Mouse (Mus musculus) kidney, adult 18-20 months (tissue): ENCODE data around the gene Chst8.

Source experiments
- DNase-seq: peaks from one replicate; pipeline ENCODE4 v3.0.0; 2021

The Chst8 gene

DNA sequence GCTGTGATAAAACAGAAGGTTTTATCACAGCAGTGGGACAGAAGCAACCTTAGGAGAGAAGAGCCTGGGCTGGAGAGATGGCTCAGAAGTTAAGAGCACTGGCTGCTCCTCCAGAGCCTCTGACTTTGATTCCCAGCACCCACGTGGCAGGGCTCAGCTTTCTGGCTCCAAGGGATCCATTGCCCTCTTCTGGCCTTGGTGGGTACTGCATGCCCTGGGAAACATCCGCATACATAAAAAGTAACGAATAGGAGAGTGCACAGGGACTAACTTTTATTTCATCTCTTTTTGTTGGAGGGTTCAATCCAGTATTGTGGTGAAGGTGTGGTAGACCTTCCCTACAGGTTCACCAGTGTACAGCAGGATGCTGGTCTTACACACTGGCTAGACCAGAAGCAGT lies 62.8 kb downstream of the Chst8 start:
- DNase-seq: peak; percentile 29

DNA sequence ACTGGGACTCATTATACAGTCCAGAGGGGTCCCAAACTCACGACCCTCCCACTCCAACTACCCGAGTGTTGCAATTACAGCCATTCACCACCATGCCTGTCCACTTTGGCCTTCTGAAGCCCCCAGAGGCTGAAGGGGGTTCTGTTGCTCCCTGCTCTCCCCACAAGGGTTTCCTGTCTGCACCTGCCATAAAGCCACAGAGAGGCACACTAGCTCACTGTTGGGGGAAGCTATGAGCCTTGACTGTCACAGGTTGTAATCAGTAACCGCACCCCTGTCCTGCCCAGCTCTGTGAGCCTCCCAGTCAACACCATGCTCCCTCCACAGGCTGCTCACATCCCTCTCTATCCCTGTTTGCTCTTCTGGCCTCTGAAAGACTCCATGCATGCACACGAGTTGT lies 64.0 kb downstream of the Chst8 start:
- no peak for DNase-seq

DNA sequence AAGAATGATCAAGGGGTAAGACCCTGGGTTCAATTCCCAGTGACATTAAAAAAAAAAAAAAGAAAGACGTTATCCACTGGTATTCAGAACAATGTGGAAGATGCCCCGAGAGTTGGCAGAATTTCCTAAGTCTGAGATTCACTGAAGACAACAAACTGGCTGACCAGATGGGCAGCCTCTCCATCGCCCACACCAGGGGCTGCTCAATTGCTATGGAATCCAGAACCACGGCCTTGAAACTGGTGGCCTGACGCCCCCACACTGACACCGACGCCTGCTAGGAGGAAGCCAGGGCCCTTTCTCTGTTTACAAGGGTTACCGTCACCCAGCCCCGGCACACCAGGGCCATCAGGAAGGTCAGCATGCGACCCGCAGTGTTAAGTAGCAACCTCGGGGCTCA lies 64.8 kb downstream of the Chst8 start:
- DNase-seq: no peak

GRCm38 (mm10) chr7:34746586-34746985 lies 65.9 kb downstream of the Chst8 start:
- DNase-seq: no peak

- peak; percentile 39 for DNase-seq
These were observed 66.3 kb downstream of the Chst8 start for GRCm38 (mm10) chr7:34746165-34746564.

- no peak for DNase-seq
These were observed 67.1 kb downstream of the Chst8 start for GRCm38 (mm10) chr7:34745426-34745825.

DNA sequence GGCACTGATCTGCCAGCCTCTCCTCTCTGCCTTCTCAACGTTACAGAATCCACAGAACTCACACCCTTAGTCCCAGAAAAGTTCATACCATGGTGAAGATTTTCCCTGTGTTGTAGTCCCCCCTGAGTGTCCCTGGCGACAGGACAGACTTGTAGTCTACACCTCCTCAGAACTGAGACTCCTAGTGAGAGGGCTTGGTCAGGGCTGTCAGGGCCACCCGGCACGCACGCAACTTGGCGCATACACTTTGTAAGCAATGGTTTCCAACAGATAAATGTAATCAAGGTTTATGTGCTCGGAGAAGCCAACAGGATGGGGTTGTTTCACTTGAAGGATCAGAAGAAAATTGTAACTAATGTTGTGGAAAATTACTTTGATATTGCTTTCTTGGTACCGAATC lies 67.5 kb downstream of the Chst8 start:
- DNase-seq: no peak

DNA sequence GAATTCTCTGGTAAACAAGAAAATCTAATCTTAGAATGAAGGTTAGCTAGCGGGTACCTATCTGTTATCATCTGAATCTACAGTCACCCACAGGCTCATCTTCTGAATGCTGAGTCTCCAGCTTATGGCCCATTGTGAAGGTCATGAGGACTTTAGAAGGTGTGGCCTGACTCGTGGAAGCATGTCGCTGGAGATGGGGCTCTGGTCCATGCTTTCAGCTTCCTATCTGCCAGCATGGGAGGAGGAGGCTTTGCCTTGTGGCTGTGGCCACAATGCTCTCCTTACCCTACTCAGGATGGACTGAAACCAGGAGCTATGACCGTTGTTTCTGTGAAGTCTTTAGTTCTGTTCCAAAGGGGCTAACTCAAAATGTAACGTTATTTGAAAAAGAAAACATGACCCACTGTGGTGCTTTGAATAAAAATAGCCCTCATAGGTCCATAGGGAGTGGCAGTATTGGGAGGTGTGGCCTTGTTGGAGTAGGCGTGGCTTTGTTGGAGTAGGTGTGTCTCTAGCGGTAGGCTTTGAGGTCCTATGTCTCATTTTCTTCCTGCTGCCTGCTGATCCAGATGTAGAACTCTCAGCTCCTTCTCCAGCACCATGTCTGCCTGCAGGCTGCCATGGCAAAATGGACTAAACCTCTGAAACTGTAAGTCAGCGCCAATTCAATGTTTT lies 69.0 kb downstream of the Chst8 start:
- DNase-seq: no peak

- no peak for DNase-seq
These were observed 73.1 kb downstream of the Chst8 start for GRCm38 (mm10) chr7:34739371-34739770.

DNA sequence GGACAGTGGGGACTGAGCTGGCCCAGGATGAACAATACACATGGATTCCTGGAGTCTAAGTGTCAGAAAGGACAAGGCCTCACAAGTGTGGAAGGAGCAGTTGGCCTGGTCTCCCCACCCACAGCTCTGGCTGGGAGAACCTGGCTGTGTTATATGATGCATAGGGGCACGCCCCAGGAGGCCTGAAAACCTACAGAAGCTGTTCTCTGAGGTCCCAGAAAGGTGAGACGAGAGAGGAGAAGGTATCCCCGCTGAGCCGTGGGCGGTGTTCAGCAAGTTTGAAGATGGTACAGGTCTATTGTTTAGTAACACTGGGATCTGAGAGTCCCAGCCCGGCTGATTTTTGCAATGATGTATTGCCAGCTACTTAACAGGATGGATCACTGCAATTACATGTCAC lies 75.3 kb downstream of the Chst8 start:
- DNase-seq: no peak

DNA sequence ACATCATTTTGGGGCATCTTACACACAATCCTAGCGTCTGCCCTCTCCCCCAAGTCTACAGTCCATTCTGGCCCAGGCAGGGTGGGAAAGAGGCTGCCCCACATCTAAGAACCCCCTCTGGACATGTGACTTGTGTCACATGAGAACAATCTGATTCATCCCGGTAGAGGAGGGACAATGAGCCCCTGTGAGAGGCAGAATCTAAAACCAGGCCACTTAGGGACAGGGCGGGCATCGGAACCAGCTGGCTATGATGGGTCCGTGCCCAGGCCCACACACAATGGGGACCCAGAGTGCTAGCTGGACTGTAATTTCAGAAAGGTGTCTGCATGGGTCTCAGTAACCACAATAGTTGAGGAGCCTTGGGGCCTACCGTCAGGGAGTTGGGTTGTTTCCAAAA lies 78.2 kb downstream of the Chst8 start:
- no peak for DNase-seq

DNA sequence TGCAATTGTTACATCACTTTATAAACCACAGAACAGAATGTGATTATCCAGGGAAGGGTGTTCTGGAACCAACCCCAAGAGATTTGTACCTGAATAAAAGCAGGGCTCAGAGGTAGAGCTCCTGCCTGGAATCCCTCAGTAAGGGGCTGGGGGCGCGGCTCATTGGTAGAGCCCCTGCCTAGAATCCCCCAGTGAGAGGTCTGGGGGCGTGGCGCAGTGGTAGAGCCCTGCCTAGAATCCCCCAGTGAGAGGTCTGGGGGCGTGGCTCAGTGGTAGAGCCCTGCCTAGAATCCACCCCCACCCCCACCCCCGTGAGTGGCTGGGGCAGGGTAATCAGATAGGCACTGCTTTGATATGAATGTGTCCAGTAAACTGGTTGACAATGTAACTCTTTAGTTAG lies 83.6 kb downstream of the Chst8 start:
- DNase-seq: no peak

DNA sequence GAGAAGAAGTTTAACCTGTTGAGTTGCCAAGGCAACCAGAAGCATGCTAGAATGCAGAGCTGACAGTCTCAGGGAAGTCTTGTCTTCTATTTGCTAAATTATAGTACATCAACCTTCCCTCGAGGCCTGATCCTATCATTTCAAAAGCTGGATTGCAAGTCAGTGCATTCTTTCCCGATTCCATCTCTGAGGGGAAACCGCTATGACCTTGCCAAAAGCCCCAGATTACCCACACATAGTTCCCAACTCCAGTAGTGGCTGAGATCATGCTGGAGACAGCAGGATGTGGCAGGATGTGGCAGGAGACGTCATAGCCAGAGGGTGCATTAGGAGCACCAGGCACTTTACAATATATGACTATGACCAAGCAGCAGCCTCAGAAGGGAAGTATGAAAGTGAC lies 87.3 kb downstream of the Chst8 start:
- DNase-seq: no peak

DNA sequence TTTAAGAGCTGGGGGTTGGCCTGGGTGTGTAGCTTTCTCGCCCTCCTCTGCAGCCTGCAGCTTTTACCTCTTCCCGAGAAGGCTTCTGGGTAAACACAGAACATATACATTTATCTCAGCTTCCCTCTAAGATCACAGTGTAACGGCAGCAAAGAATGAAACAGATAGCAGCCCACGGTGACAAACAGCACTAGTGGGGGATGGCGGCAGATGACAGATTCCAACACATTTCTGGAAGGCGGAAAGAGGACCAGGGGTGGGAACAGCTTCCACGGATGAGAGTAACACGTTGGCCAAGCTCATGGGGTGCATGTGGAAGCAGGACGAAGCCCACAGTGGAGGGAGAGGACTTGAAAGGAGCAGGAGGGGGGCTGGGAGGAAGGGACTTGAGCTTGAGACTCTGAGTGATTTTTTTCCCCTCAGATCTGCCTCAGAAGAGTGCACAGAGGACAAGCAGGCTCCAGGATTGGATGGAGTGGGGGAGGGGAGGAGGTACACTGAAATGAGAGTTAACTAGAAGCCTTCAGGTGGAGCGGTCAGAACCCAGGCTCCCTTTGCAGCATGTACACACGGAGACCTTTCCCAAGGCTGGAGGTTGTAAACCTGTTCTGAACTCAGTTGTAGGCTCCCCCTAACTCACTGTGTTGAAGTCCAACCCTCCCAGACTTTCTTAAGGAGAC lies 89.8 kb downstream of the Chst8 start:
- no peak for DNase-seq

DNA sequence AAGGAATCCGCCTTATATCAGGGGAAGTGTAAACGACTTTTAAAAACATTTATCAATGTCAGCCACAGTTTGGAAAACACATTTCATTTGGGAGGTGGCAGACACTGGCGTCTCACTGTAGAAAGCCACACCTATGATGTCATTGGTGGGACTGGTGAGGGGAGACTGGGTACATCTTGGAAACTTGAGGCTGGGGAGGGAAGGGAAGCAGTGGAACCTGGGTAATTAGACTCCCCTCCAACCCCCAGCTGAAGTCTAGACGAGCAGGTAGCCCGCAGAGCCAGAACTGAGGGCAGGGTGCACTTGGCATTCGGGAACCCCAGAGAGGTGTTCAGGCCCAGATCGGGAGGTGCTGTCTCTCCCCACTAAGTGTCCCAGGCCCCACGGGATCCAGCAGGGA lies 90.4 kb downstream of the Chst8 start:
- no peak for DNase-seq

DNA sequence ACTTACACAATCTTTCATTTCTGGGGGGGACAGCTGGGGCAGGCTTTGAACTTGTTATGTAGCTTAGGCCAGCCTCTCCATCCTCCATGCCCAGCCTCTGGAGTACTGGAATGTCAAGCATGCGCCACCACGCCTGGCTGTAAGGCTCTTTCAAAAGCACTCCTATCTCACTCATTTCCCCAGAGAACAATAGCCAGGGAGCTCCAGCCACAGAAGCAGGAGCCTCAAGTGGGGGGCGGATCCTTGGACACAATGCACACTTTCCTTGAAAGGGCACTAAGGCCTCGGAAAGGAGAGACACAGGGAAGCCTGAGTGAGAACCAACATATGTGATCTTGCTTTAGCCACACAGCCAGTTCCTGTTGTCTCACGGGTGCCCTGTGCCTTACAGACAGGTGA lies 90.9 kb downstream of the Chst8 start:
- no peak for DNase-seq

DNA sequence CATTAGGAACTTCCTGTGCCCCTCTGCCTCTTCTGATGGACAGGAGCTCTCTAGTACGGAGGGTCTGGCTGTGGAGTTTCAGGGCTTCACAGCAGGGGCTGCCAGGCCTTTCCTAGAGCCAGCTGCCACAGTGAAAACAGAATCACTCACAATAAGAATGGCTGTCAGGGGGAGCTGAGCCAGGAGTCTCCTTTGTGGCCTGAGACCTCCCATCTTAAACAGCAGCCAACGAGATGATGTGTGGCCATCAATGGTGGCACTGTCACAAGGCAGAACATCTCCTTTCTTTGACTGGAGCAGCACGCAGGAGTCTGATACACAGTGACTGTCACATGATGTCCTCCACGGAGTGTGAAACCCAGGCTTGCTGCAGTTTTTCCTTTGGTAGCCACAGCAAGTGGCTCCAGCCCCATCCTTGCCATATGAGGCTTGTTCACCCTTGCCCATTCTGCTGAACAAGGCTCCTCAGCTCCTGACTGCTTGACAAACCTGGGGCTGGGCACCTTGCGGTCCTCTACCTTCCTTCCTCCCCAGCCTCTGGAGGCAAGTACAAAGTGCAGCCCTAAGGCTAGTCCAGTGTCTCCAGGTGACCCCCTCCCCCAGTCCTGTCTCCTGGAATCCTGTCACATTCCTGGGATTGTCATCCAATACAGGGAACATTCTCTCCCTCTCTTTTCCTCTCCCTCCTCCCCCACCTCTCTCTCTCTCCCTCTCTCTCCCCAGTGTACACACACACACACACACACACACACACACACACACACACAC lies 91.4 kb downstream of the Chst8 start:
- no peak for DNase-seq

DNA sequence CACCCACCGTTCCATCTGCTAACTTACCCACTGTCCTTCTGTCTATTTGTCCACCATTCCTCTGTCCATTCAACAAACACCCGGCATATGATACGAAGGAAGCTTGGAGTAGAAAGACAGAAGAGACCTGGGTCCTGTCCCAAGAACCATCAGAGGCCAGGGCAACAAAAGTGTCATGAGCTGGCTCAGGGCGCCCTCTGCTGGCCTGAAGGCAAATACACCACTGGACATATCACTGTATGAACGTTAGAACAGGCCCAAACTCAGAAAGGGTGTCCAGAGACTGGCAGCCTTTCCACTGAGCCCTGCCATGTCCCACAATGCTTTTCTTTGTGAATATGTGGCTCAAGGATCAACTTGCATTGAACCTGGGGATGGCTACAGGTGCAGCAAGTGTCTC lies 92.9 kb downstream of the Chst8 start:
- DNase-seq: peak; percentile 80

DNA sequence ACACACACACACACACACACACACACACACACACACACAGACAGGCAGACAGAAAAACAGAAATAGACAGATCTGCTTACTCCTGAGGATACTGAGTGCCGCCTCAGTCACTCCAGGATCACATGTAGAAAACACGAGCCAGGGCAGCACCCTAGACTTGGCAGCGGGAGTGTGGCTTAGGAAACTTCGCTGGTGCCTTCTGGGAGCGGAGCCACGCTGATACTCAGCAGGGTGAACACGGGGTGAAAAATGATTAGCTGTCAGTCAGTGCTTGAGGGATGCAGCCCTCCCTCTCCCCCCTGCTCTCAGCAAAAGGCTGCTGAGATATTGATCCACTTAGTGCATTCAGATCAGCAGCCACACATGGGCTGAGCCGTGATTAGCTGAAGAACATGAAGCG lies 93.9 kb downstream of the Chst8 start:
- peak; percentile 15 for DNase-seq

DNA sequence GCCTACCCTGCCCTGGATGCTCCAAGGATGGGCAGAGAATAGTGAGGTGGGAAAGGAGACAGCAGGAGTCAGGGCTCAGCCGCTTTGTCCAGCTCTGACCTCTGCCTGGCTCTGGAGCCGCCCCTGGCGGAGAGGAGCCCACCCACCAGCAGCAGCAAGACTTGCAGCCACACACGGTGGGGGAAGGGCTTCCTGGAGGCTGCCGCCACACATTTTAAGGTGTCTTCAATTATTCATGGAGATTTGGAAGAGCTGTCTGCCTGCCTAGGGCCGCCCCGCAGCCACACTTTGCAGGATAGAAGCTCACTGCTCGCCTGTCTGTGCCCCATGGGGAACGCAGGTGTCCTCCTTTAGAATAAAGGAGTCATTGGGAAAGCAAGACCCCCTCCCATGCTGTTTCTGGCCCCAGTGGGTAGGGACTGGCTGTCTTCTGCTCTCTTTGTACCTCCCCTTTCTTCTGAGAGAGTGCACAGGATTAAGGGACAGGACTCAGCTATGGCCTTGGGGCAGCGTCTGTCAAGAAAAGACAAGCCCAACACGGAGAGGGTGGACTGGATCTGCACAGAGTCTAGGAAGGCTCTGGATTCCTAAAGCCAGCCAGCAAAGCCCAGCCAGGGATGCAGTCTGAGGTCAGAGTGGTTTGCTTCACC lies 95.2 kb downstream of the Chst8 start:
- DNase-seq: no peak

DNA sequence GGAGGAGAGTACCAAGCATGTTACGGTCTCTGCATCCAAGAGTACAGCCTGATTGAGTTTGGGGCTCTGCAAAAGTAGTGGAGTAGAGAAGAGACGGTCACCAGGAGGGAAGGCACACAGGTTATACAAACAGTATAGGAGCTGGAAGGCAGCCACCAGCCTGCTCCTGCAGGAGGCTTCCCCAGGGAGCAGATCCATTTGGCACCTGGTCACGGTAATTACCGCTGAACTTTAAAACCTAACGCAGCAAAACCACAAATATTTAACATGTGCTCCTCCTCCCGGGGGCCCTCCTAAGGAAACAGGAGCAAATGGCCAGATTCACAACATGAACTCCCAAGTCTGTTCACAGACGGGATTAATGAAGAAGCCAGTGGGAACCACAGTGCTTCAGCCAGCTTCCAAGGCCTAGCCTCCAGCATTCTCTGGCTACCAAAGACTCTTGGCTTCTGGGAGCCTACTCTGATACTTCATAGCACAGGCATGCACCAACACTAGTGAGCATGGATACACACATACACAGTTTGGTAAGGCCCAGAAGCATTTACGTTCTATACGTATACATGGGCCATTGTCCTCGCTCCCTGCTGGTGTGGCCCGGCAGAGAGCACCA lies 97.6 kb downstream of the Chst8 start:
- DNase-seq: peak; percentile 77

GRCm38 (mm10) chr7:34709111-34709510 lies 103.4 kb downstream of the Chst8 start:
- DNase-seq: no peak

GRCm38 (mm10) chr7:34704401-34704800 lies 108.1 kb downstream of the Chst8 start:
- no peak for DNase-seq
